Mouse (Mus musculus): Measurements from ENCODE around the gene Mycbp2. TPM values are rescaled to one million over a fixed set of nuclear protein-coding genes. Genes with fewer than 3 reads are reported as not detected.
A peak's percentile ranks its signal among the peaks of the same experiment; 100 is the strongest.

The Mycbp2 gene
- 100 to 1,000 TPM; 157 to 161 TPM for total RNA-seq (2021)
- long read RNA-seq, experiment 1, partial matches to known transcripts = 21 of 28 reads
- long read RNA-seq, experiment 1, other reads (novel, unspliced or antisense) = 7 of 28 reads
- long read RNA-seq, experiment 2, partial matches to known transcripts = 16 of 20 reads
- long read RNA-seq, experiment 2, other reads (novel, unspliced or antisense) = 4 of 20 reads

GRCm38 (mm10) chr14:103346729-103347505, at the start of gene Mycbp2:
Gene Mycbp2, minus strand, starts transcription at chr14:103346814.
- intact Hi-C loops (cut with DNase I) = loop anchor here (5.0 kb wide), 1 partner anchor 125 kb away; no protein-coding TSS in a partner anchor
- DNase-seq (ENCODE audit: low spot score in 2 of 2) = peak; percentile 98 to 99

- DNase-seq (ENCODE audit: low spot score in 2 of 2) = no peak
- intact Hi-C loops (cut with DNase I) = no loop called here
Measured at GRCm38 (mm10) chr14:103392391-103392790, 45.8 kb upstream of the Mycbp2 start.

DNA sequence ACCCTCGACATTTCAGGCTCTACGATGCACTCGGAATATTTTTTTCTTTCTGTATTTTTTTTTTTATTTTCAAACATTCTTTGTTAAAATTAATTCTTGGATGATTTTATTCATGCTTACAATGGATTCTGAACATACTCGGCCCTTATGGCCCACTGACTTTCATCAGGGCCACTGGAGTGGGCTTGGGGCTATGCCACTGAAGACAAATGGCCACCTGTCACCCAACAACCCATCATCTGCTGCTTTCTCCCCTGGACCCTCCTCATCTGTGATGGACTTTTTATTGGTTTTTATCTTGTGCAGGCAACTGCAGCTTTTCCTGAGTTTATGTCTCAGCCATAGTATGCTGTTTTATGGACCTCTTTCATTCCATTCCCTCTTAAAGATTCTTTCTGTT, 40.8 kb upstream of the Mycbp2 start:
- DNase-seq (ENCODE audit: low spot score in 2 of 2) = no peak
- intact Hi-C loops (cut with DNase I) = no loop called here

DNA sequence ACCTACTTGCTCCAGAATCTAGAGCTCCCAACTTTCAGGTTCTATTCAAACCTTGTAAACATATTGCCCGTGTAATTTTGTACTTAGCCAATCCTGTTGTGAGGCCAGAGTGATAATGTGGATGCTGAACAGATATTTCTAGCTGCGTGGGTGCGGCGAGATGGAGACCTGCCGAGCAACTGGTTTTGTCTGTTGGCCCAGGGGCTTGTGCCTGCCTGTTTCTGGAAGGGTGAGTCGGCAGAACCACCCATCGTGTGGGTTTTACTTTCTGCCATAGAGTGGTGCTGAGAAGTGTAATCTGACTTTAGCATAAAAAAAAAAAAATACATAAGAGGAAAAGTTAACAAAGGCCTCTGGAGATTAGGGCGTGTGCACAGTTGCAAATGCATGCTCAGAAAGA, 40.3 kb upstream of the Mycbp2 start:
- intact Hi-C loops (cut with DNase I) = no loop called here
- no peak for DNase-seq (ENCODE audit: low spot score in 2 of 2)

GRCm38 (mm10) chr14:103385084-103385610, 38.5 kb upstream of the Mycbp2 start:
- no peak for DNase-seq (ENCODE audit: low spot score in 2 of 2)

GRCm38 (mm10) chr14:103378703-103379102, 32.1 kb upstream of the Mycbp2 start:
- intact Hi-C loops (cut with DNase I) = no loop called here
- no peak for DNase-seq (ENCODE audit: low spot score in 2 of 2)

More at GRCm38 (mm10) chr14:103385084-103385610, 38.5 kb upstream of the Mycbp2 start:
- intact Hi-C loops (cut with DNase I) = no loop called here

DNA sequence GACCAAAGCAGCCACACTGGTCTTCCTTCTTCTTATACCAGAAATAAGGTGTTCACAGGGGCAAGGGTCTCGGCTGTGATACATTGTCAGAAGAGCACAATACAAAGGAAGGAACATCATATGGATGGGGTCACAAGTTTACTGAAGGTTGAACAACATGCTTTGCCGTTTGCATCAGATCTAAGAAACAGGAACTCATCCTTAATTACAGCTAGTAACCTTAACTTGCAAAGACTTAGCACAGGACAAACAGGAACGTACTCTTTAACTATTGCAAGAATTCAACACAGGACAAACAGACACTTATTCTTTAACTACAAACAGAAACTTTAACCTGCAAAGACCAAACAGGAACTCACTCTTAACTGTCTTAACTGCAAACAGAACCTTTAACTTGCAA, 30.2 kb upstream of the Mycbp2 start:
- no peak for DNase-seq (ENCODE audit: low spot score in 2 of 2)
- intact Hi-C loops (cut with DNase I) = no loop called here

GRCm38 (mm10) chr14:103375523-103375922, 28.9 kb upstream of the Mycbp2 start:
- intact Hi-C loops (cut with DNase I) = no loop called here

GRCm38 (mm10) chr14:103363199-103363598, 16.6 kb upstream of the Mycbp2 start:
- intact Hi-C loops (cut with DNase I) = no loop called here
- no peak for DNase-seq (ENCODE audit: low spot score in 2 of 2)

More at GRCm38 (mm10) chr14:103375523-103375922, 28.9 kb upstream of the Mycbp2 start:
- no peak for DNase-seq (ENCODE audit: low spot score in 2 of 2)

DNA sequence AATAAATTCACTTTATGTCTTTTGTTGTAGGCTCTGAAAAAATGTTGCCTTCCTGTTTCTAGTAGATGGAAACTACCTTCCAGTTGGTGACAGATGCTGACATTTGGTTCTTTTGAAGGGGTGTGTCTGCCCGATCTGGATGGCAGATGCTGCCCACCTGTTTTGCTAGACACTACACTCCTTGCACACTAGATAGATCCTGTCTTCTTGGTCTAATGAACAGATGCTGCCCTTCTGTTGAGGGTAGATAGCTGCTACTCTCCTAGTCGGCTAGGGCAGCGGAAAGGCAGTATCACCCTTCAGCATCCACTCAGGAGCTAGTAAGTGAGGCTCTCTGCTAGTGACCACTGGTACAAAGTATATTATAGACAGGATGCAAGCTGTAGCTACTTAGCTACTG, 9.5 kb upstream of the Mycbp2 start:
- intact Hi-C loops (cut with DNase I) = no loop called here

DNA sequence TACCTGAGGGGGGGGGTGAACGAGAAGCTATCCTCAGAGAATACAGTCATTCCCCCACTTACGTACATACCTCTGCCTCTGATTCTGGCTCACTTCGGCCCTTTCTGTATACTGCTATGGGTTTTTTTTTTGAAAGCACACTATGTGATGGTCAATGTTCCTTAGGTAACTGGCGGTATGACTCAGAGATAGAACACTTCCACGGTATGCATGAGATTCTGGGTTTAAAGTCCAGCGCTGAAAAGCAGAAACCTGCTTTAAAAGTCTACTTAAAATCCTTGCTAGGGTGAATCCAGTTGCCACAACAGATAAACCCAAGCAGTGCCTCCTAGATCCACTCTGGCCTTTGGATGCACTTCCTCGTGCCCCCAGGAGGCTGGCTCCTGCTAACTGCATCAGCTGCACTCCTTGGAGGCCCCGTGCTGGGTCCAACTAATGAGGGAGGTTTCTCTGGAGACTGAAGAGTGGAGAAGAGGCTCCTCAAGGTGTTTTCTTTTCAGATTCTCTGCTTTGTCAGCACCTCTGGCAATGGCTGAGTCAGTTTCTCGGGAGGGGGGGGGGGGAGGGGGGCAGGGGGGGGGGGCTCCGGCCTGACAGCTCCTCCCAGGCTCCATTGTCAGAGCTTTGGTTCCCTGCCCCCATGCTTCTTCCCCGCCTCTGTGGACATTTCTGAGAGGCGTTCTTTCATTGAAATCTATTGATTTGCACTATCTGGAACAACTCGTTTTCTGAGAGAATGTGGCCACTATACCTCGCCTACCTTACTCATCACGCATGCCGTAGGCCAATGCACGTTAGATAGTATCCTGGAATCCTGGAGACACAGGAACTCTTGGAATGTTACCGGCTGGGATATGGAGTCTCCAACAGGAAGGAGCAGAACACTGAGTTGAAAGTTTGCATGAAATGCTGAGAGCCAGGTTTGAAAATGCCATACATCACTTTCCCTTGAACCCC, 8.1 kb upstream of the Mycbp2 start:
- no peak for DNase-seq (ENCODE audit: low spot score in 2 of 2)
- intact Hi-C loops (cut with DNase I) = no loop called here

More for the DNA sequence above, 9.5 kb upstream of the Mycbp2 start:
- DNase-seq (ENCODE audit: low spot score in 2 of 2) = no peak

GRCm38 (mm10) chr14:103345858-103346728, 521 bp downstream of the Mycbp2 start:
- intact Hi-C loops (cut with DNase I) = loop anchor here (5.0 kb wide), 1 partner anchor 126 kb away; no protein-coding TSS in a partner anchor
- DNase-seq (ENCODE audit: low spot score in 2 of 2) = peak; percentile 41 to 52

DNA sequence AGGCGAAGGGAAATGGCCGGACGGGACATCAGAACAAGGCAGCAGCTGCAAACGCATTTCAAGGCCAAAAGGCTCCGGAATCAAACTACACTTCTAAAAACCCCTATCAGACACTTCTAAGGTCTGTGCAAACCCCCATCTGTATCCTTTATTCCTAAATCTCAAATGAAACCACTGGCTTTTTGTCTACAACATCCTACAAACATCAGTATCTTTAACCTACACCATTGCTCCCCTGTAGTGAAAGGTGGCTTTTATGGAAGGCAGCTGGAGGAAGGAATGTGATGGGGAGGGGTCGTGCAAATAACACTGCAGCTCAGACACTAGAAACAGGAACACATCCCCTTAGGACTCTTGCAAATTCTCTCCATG, 1.1 kb downstream of the Mycbp2 start:
- intact Hi-C loops (cut with DNase I) = loop anchor here (5.0 kb wide), 1 partner anchor 127 kb away; no protein-coding TSS in a partner anchor
- DNase-seq (ENCODE audit: low spot score in 2 of 2) = no peak

DNA sequence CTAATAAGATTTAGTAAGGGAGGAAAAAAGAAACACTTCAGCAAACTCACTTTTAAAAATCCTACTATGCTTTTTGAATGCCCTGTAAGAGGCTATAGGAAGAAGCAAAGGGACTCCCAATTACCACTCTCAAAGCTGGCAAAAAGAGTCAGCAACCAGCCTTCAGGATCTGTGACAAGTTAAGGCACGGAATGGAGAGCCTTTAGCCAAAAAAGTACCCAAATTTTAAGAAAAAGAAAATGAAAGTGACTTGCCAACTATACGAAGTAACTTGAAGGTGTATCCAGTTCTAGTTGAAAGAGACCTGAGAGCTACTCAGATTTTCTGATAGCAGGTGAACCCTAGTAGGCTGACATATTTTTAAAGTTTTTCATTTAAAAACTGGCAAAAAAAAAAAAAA, 1.6 kb downstream of the Mycbp2 start:
- DNase-seq (ENCODE audit: low spot score in 2 of 2) = no peak
- intact Hi-C loops (cut with DNase I) = loop anchor here (5.0 kb wide), 1 partner anchor 127 kb away; no protein-coding TSS in a partner anchor

- intact Hi-C loops (cut with DNase I) = no loop called here
- no peak for DNase-seq (ENCODE audit: low spot score in 2 of 2)
Measured at GRCm38 (mm10) chr14:103343791-103344190, 2.8 kb downstream of the Mycbp2 start.

- intact Hi-C loops (cut with DNase I) = no loop called here
Measured at GRCm38 (mm10) chr14:103341385-103342294, 5.0 kb downstream of the Mycbp2 start.

DNA sequence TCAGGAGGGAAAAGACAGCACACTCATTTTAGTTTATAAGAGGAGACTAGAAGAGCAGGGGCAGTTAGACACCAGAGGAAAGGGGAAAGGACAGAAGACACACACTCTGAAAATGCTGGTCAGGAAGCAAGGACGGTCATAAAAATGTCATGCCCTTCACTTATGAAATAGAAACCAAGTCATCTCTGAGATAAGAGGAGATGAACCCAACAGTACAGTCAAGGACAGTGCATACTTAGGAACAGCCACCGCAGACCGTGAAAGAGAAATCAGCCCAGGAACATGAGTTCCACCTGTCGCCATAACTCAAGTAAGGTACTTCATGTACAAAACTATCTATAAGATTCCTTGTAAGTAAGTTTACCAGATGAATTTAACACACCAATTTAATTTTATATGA, 33.7 kb downstream of the Mycbp2 start:
- no peak for DNase-seq (ENCODE audit: low spot score in 2 of 2)
- intact Hi-C loops (cut with DNase I) = no loop called here

More at GRCm38 (mm10) chr14:103341385-103342294, 5.0 kb downstream of the Mycbp2 start:
- DNase-seq (ENCODE audit: low spot score in 2 of 2) = no peak
